Mouse (Mus musculus): Measurements from ENCODE around the gene Vti1b. TPM values are rescaled to one million over a fixed set of nuclear protein-coding genes. Genes with fewer than 3 reads are reported as not detected.

Gene Vti1b
- polyA plus RNA-seq (2012; rRNA removed), result 21.7 and 22.7 TPM in 2 replicates

DNA sequence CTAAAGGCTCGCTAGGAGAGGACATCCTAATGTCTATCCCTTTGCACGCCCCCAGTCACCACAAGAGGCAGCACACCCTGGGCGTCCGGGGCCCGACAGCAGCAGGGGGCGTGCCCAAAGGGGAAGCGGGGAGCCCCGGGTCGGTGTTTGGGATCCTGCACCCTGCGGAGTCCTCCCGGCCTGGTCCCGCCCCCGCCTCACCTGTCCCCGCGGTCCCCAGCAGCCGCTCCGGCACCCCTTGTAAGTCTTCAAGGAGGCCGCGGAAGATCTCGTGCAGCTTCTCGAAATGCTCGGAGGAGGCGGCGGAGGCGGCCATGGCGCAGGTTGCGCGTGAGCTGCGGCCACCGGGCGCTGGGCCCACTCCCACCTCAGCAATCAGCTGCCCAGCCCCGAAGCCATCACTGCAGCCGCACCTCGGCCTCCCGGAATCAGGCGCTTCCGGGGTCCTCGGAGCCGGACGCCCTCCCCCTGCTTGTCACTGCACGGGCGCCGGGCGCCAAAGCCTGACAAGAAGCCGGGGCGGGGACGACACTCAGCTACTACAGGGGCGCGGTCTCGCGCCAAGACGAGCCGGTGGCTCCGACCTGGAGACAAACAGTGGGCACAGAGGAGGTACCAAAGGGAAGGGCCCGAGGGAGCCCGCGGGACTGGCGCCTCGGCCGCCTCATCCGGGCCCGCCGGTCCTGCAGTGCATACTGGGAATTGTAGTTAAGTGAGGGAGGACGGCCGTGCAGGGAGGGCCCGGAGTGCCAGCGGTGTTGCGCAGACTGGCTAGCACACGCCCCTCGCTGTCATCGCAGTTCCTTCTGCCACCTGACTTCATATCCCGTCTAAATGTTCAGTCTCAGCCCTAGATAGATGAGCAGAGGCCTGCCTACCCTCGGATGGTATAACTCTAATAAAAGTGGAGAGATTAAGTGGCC, at the start of gene Vti1b:
TSS of gene Vti1b (minus strand) at position 649 of the 923 bp plus-strand sequence.
- Histone ChIP-seq H3K4me1 (ENCODE audit: control insufficient read depth, insufficient read depth, low read length) (no peaks in the 10 kb centered on the region; the same call in 1 of the 2 replicates), H3K27me3 (ENCODE audit: control insufficient read depth, insufficient read depth, low read length) (no peaks in the 10 kb centered on the region), H3K36me3 (ENCODE audit: control insufficient read depth, insufficient read depth, low read length) (no peaks in the 10 kb centered on the region), H3K4me3 (ENCODE audit: control insufficient read depth, low read depth, low read length) (peak within 1 kb of the TSS; percentile 92), H3K27ac (ENCODE audit: control insufficient read depth, insufficient read depth, low read depth, low read length) (peak within 1 kb of the TSS; percentile 78)
- TF ChIP-seq CTCF (IDR thresholded peaks at IDR 0.05; ENCODE audit: control insufficient read depth, insufficient read depth, insufficient replicate concordance, low read depth, low read length) (peak; percentile 25; the same call in 1 of the 2 replicates), POLR2A (IDR thresholded peaks at IDR 0.05; ENCODE audit: control insufficient read depth, low read depth, low read length) (peak; percentile 68)

- Histone ChIP-seq H3K4me3 (ENCODE audit: control insufficient read depth, low read depth, low read length) (no peak overlapping the region), H3K4me1 (ENCODE audit: control insufficient read depth, insufficient read depth, low read length) (no peaks in the 10 kb centered on the region), H3K27ac (ENCODE audit: control insufficient read depth, insufficient read depth, low read depth, low read length) (no peak overlapping the region), H3K27me3 (ENCODE audit: control insufficient read depth, insufficient read depth, low read length) (no peaks in the 10 kb centered on the region), H3K36me3 (ENCODE audit: control insufficient read depth, insufficient read depth, low read length) (no peaks in the 10 kb centered on the region)
- no peak for TF ChIP-seq CTCF (IDR thresholded peaks at IDR 0.05; ENCODE audit: control insufficient read depth, insufficient read depth, insufficient replicate concordance, low read depth, low read length)
- no peak for TF ChIP-seq POLR2A (IDR thresholded peaks at IDR 0.05; ENCODE audit: control insufficient read depth, low read depth, low read length)
These were observed 45.0 kb upstream of the Vti1b start for GRCm38 (mm10) chr12:79217511-79217910.

- Histone ChIP-seq H3K27me3 (ENCODE audit: control insufficient read depth, insufficient read depth, low read length) (no peaks in the 10 kb centered on the region), H3K4me1 (ENCODE audit: control insufficient read depth, insufficient read depth, low read length) (no peaks in the 10 kb centered on the region), H3K4me3 (ENCODE audit: control insufficient read depth, low read depth, low read length) (no peak overlapping the region), H3K36me3 (ENCODE audit: control insufficient read depth, insufficient read depth, low read length) (no peaks in the 10 kb centered on the region), H3K27ac (ENCODE audit: control insufficient read depth, insufficient read depth, low read depth, low read length) (no peak overlapping the region)
- no peak for TF ChIP-seq CTCF (IDR thresholded peaks at IDR 0.05; ENCODE audit: control insufficient read depth, insufficient read depth, insufficient replicate concordance, low read depth, low read length)
- no peak for TF ChIP-seq POLR2A (IDR thresholded peaks at IDR 0.05; ENCODE audit: control insufficient read depth, low read depth, low read length)
These were observed 39.0 kb upstream of the Vti1b start for GRCm38 (mm10) chr12:79211447-79211846.

- Histone ChIP-seq H3K4me1 (ENCODE audit: control insufficient read depth, insufficient read depth, low read length) (no peaks in the 10 kb centered on the region), H3K4me3 (ENCODE audit: control insufficient read depth, low read depth, low read length) (peak within 1 kb of the TSS; percentile 56; the same call in 1 of the 2 replicates), H3K27me3 (ENCODE audit: control insufficient read depth, insufficient read depth, low read length) (no peaks in the 10 kb centered on the region), H3K36me3 (ENCODE audit: control insufficient read depth, insufficient read depth, low read length) (no peaks in the 10 kb centered on the region), H3K27ac (ENCODE audit: control insufficient read depth, insufficient read depth, low read depth, low read length) (no peak within 1 kb of the TSS)
- TF ChIP-seq CTCF (IDR thresholded peaks at IDR 0.05; ENCODE audit: control insufficient read depth, insufficient read depth, insufficient replicate concordance, low read depth, low read length) (no peak), POLR2A (IDR thresholded peaks at IDR 0.05; ENCODE audit: control insufficient read depth, low read depth, low read length) (no peak)
These were observed 36.4 kb upstream of the Vti1b start, which contains the start of gene Rdh12 for GRCm38 (mm10) chr12:79208703-79209464. Gene Rdh12 (plus strand): TSS chr12:79208914.

- Histone ChIP-seq H3K36me3 (ENCODE audit: control insufficient read depth, insufficient read depth, low read length) (no peaks in the 10 kb centered on the region), H3K4me3 (ENCODE audit: control insufficient read depth, low read depth, low read length) (no peak overlapping the region), H3K27ac (ENCODE audit: control insufficient read depth, insufficient read depth, low read depth, low read length) (no peak overlapping the region), H3K27me3 (ENCODE audit: control insufficient read depth, insufficient read depth, low read length) (no peaks in the 10 kb centered on the region), H3K4me1 (ENCODE audit: control insufficient read depth, insufficient read depth, low read length) (no peaks in the 10 kb centered on the region)
- TF ChIP-seq CTCF (IDR thresholded peaks at IDR 0.05; ENCODE audit: control insufficient read depth, insufficient read depth, insufficient replicate concordance, low read depth, low read length) (no peak), POLR2A (IDR thresholded peaks at IDR 0.05; ENCODE audit: control insufficient read depth, low read depth, low read length) (no peak)
These were observed 29.4 kb upstream of the Vti1b start for GRCm38 (mm10) chr12:79201882-79202281.

GRCm38 (mm10) chr12:79197105-79197504, 24.6 kb upstream of the Vti1b start:
- Histone ChIP-seq H3K27ac (ENCODE audit: control insufficient read depth, insufficient read depth, low read depth, low read length) (no peak overlapping the region), H3K4me1 (ENCODE audit: control insufficient read depth, insufficient read depth, low read length) (no peaks in the 10 kb centered on the region), H3K4me3 (ENCODE audit: control insufficient read depth, low read depth, low read length) (no peak overlapping the region), H3K36me3 (ENCODE audit: control insufficient read depth, insufficient read depth, low read length) (no peaks in the 10 kb centered on the region), H3K27me3 (ENCODE audit: control insufficient read depth, insufficient read depth, low read length) (no peaks in the 10 kb centered on the region)
- no peak for TF ChIP-seq POLR2A (IDR thresholded peaks at IDR 0.05; ENCODE audit: control insufficient read depth, low read depth, low read length)
- no peak for TF ChIP-seq CTCF (IDR thresholded peaks at IDR 0.05; ENCODE audit: control insufficient read depth, insufficient read depth, insufficient replicate concordance, low read depth, low read length)

- peak; percentile 24; the same call in 1 of the 2 replicates for TF ChIP-seq CTCF (IDR thresholded peaks at IDR 0.05; ENCODE audit: control insufficient read depth, insufficient read depth, insufficient replicate concordance, low read depth, low read length)
- TF ChIP-seq POLR2A (IDR thresholded peaks at IDR 0.05; ENCODE audit: control insufficient read depth, low read depth, low read length), result no peak
- Histone ChIP-seq H3K36me3 (ENCODE audit: control insufficient read depth, insufficient read depth, low read length) (peaks cover 2% of the 10 kb centered on the region; the same call in 1 of the 2 replicates), H3K27ac (ENCODE audit: control insufficient read depth, insufficient read depth, low read depth, low read length) (no peak overlapping the region), H3K27me3 (ENCODE audit: control insufficient read depth, insufficient read depth, low read length) (no peaks in the 10 kb centered on the region), H3K4me3 (ENCODE audit: control insufficient read depth, low read depth, low read length) (no peak overlapping the region), H3K4me1 (ENCODE audit: control insufficient read depth, insufficient read depth, low read length) (peaks cover 2% of the 10 kb centered on the region; the same call in 1 of the 2 replicates)
These were observed 21.0 kb upstream of the Vti1b start for GRCm38 (mm10) chr12:79193441-79193840.

Measured in testis, adult 2 months (tissue).